Mouse (Mus musculus): ENCODE measurements around the gene A730049H05Rik. TPM values are rescaled to one million over a fixed set of nuclear protein-coding genes. Genes with fewer than 3 reads are reported as not detected.

The A730049H05Rik gene
- total RNA-seq, 2 experiments from 2014 or later = 0.09 TPM; not detected in 1

DNA sequence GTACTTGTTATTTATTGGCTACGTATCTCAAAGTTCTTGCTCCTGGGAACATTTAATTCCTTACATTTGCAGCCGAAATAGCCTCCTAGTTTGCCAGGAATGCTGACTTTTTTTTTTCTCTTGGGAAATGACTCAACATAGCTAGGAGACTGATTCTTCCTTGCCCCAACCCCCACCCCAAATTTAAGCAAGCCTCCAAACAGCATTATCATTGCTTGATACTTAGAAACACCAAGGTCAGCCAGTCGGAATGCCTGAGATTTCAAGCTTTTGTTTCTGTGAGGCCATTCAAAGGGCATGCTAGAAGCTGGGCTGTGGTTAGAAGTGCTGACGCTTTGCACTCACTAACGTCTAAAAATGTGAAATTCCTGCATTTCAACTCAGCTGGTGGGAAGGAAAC lies 11.1 kb downstream of the A730049H05Rik start:
- no peak for DNase-seq (ENCODE audit: low spot score)

DNA sequence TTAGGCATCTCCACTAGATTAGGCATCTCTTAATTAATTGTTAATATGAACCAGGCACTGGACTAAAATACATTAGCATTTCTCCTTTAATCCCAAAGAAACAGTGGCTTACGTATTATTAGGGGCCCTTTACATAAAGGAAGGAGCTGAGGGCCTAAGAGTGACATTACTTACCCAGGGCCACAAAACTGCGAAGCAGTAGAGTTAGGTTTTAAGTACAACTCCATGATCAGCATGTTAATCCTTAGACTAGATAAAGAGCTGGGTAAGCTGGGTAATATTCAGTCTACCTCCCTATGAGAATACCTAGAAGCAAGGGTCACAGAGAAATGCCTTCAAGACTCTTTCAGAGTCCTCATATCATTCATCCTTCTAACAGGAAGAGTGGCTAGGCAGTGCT lies 12.9 kb downstream of the A730049H05Rik start:
- no peak for DNase-seq (ENCODE audit: low spot score)

- peak; percentile 20 for DNase-seq (ENCODE audit: low spot score)
These were observed 14.8 kb downstream of the A730049H05Rik start for GRCm38 (mm10) chr6:92831106-92831505.

- no peak for DNase-seq (ENCODE audit: low spot score)
These were observed 25.7 kb downstream of the A730049H05Rik start for GRCm38 (mm10) chr6:92842000-92842399.

DNA sequence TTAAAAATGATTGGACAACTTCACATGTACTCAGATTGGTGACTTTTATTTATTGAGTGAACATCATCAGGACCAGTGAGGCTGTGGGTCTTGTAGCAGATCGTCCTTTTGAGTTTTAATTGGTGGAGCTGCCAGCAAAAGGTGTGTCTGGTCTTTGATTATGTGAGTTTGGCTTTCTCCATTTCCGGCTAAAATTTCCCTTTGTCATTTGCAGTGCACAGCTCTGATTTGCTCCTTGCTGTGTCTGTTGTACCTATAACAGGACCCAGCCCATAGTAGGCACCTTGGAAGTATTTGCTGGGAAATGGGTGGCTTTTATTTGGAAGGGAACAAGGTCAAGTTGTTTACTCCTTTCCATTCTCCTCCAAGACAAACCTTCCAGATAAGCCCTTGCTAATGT lies 27.2 kb downstream of the A730049H05Rik start:
- DNase-seq (ENCODE audit: low spot score) = no peak

GRCm38 (mm10) chr6:92845898-92846297 lies 29.6 kb downstream of the A730049H05Rik start:
- no peak for DNase-seq (ENCODE audit: low spot score)

DNA sequence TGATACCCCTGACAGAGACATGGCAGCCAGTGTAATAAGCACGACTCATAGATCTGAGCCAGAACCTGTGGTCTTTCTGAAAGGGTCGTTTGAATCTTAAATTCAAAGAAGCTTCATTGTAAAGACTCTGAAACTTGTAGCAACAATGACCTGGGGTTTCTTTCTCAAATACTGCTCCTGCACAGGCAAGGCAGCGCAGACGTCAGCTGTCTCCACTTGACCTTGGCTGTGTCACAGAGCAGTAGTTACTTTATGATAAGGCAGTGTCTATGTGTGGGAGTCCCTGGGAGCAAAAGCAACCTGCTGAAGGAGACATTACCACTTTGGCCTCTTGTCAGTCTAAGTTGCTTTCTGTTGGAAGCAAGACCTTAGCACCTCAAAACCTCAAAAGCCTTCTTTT lies 30.3 kb downstream of the A730049H05Rik start:
- no peak for DNase-seq (ENCODE audit: low spot score)

DNA sequence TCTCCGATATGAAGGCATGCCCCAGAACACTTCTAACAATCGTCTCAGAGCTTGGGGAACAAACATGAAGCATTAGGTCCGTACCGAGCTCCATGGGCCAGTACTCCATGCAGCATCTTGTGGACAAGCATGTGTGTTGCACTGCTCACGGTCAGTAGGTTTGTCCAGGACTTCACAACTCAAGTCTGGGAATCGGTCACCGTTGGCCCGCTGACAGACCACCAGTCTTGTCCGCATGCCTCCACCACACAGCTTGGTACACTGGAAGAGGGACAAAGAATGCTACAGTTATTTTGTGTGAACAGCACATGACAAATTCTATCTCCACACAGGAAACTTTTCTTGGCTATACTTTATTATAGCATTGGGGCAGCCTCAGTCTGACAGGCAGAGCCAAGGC lies 32.9 kb downstream of the A730049H05Rik start:
- no peak for DNase-seq (ENCODE audit: low spot score)

DNA sequence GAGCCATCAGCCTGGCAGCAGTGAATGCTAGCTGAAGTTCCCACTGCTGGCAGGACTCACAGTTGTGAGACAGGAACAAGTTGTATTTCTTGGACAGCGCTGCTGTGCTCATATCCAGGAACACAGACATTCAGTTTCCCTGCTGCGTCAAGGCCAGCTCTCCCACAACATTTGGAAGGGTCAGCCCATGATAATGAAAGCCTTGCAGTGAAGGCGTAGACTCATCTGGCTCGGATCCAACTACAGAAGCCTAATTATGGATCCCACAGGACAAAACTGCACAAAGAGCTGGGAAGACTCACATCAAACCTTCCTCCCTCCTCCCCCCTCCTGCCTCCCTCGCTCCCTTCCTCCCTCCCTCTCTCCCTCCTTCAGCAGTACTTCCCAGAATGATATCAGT lies 34.0 kb downstream of the A730049H05Rik start:
- DNase-seq (ENCODE audit: low spot score) = peak; percentile 89

GRCm38 (mm10) chr6:92854873-92855272 lies 38.6 kb downstream of the A730049H05Rik start:
- DNase-seq (ENCODE audit: low spot score) = no peak

- DNase-seq (ENCODE audit: low spot score) = no peak
These were observed 41.5 kb downstream of the A730049H05Rik start for GRCm38 (mm10) chr6:92857761-92858160.

- peak; percentile 40 for DNase-seq (ENCODE audit: low spot score)
These were observed 42.6 kb downstream of the A730049H05Rik start for GRCm38 (mm10) chr6:92858721-92859510.

DNA sequence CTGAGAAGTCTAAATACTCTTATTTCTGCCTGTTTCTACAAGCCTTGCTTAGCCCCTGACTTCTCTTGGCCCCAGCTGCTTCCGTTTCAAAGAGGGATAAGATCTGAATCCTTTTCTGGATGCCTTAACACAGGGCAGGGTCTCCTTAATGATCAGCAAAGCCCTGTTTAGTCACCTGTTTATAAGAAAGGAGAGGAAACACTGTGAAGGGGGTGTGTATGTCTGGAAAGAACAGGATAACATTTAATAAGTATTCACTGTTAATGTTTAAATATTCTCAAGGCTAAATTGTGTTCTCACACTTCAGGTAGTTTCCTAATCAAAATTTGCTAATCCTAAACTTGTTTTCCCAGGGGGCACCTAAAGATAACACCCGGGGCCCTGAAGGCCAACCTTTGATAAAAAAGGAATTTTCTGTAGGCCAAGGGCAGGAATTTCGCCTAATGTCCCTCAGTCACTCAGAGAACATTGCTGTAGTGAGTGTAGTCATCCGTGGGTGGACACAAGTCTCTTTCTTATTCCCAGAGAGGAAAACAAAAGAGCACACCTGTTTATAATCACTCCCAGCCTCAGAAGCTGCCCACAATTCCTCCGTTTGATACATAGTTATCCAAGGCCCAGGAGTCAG lies 44.1 kb downstream of the A730049H05Rik start:
- DNase-seq (ENCODE audit: low spot score) = no peak

GRCm38 (mm10) chr6:92862599-92862998 lies 46.3 kb downstream of the A730049H05Rik start:
- DNase-seq (ENCODE audit: low spot score) = no peak

- DNase-seq (ENCODE audit: low spot score) = peak; percentile 86
These were observed 52.9 kb downstream of the A730049H05Rik start, which contains the start of gene Gm15737 for GRCm38 (mm10) chr6:92869089-92869581. Gene Gm15737, plus strand, starts transcription at chr6:92869357.

- DNase-seq (ENCODE audit: low spot score) = peak; percentile 65
These were observed 53.4 kb downstream of the A730049H05Rik start for GRCm38 (mm10) chr6:92869582-92870219.

GRCm38 (mm10) chr6:92871813-92872212 lies 55.5 kb downstream of the A730049H05Rik start:
- no peak for DNase-seq (ENCODE audit: low spot score)

- no peak for DNase-seq (ENCODE audit: low spot score)
These were observed 56.5 kb downstream of the A730049H05Rik start for GRCm38 (mm10) chr6:92872766-92873165.

DNA sequence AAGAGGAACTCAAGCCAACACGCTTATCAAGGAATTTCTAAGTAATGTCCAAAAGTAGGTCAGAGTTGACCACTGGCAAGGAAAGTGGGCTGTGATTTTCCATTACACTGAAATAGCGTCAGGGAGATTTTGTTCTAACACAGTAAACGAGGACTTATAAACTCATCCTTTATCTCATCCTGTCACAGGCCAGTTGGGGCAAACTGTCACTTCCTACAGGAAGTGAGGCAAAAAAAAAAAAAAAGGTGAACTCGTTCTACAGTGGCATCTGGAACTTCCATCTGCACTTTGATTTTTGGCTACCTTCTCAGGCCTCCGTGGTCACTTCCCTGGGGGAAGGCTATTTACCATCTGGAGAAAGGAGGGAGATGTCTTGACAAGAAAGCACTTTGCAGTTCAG lies 58.6 kb downstream of the A730049H05Rik start:
- DNase-seq (ENCODE audit: low spot score) = peak; percentile 30

DNA sequence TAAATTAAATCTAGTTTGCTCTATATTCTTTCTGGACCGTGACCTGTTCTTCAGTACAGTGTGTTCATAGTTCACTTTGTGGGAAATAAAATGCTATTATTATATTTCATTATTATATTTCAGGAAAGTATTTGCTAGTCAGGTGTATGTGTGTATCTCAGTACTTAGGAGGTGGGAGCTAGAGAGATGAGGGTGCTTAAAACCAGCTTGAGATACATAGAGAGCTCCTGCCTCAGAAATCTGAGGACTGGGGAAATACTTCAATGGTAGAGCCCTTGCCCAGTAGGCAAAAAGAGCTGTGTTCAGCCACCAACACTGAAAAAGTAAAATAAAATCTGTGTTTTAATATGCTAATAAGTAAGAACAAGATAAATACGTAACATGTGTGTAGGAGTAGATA lies 59.1 kb downstream of the A730049H05Rik start:
- no peak for DNase-seq (ENCODE audit: low spot score)

GRCm38 (mm10) chr6:92876121-92876520 lies 59.8 kb downstream of the A730049H05Rik start:
- no peak for DNase-seq (ENCODE audit: low spot score)

GRCm38 (mm10) chr6:92877236-92877635 lies 61.0 kb downstream of the A730049H05Rik start:
- DNase-seq (ENCODE audit: low spot score) = no peak

All from gastrocnemius, adult 18-20 months (tissue).